Mouse (Mus musculus) liver, postnatal 0 days (tissue): ENCODE measurements around the gene Ifi206.
"Not testable (repeated sequence)": the region's sequence is repeated elsewhere in the genome, so short reads cannot be mapped to it uniquely, and the experiment has no call there.

Source experiments
- CTCF ChIP-seq: sonication (generic); IDR thresholded peaks from 2 replicates; pipeline ENCODE4 v1.5.1; 2016; ENCODE audit warnings: antibody characterized with exemption, low read depth
- EP300 ChIP-seq: IDR thresholded peaks from 2 replicates; pipeline ENCODE4 v1.6.1; 2016; ENCODE audit warnings: antibody characterized with exemption, low read depth, mild to moderate bottlenecking

GRCm38 (mm10) chr1:173481182-173481574 is 9.7 kb downstream of the Ifi206 start:
- not testable (repeated sequence) for TF ChIP-seq CTCF, EP300
